Mouse (Mus musculus) cerebellum, adult 2 months (tissue): Measurements from ENCODE around the gene Sdk1.

Source experiments
- CTCF ChIP-seq: fragments of 200-500 bp; IDR thresholded peaks from 2 replicates; pipeline ENCODE4 v1.5.1; 2011; ENCODE audit warnings: low read depth, mild to moderate bottlenecking, control low read depth, low read length, moderate library complexity, borderline replicate concordance; ENCODE audit not compliant: insufficient read depth
- POLR2A ChIP-seq: fragments of 200-500 bp; IDR thresholded peaks from 2 replicates; pipeline ENCODE4 v1.6.1; 2011; ENCODE audit warnings: low read length, control low read depth, borderline replicate concordance; ENCODE audit not compliant: insufficient read depth

DNA sequence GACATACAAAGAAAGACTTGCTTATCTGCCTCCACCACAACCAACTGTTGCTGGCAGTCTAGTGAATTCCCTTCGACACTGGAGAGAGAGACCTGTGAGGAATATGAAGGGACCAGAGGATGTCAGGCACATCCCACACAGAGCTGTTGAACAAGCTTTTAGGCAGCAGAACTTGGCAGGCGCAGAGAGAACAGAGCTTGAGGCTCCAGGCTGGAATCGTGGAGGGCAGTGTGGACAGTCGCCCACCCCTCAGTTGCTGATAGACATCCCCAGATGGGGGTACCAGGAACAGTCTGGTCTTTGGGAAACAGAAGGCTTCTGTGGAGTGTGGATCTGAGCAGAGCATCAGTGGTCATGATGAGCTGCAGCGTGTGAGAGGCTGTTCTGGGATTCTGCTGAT, 747.4 kb downstream of the Sdk1 start:
- TF ChIP-seq POLR2A (no peak), CTCF (no peak)
